Mouse (Mus musculus) spleen, adult 2 months (tissue): ENCODE results near the gene Tsg101.

Experiments
- CTCF ChIP-seq: fragments of 200-500 bp; IDR thresholded peaks from 2 replicates; pipeline ENCODE4 v1.5.1; 2011; ENCODE audit warnings: mild to moderate bottlenecking, inconsistent platforms; ENCODE audit not compliant: insufficient read depth, insufficient read length, insufficient replicate concordance; ENCODE audit errors: extremely low read depth
- POLR2A ChIP-seq: fragments of 200-500 bp; IDR thresholded peaks from 2 replicates; pipeline ENCODE4 v1.6.1; 2011; ENCODE audit warnings: low read depth, low read length, inconsistent platforms

DNA sequence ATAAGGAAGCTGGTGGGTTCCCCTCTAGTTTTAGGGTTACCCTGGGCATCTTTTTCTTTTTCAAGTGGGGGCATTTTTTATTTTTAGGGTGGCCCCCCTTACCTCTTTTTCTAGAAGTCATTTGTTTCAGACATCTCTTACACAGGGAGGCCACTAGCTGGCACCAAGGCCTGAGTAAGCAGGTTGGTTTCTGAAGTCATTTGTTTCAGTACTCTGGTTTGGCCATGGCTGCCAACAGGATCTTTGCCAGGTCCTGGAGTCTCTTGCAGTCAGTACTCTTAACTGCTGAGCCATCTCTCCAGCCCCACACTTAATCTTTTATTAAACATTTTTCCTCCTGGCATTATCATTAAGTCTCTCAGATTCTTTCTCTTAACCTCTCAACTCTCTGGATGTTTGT is 42.4 kb upstream of the Tsg101 start:
- TF ChIP-seq CTCF (no peak), POLR2A (no peak)
